ENCODE assay signal across 8 mouse cellular contexts in the genomic region with DNA sequence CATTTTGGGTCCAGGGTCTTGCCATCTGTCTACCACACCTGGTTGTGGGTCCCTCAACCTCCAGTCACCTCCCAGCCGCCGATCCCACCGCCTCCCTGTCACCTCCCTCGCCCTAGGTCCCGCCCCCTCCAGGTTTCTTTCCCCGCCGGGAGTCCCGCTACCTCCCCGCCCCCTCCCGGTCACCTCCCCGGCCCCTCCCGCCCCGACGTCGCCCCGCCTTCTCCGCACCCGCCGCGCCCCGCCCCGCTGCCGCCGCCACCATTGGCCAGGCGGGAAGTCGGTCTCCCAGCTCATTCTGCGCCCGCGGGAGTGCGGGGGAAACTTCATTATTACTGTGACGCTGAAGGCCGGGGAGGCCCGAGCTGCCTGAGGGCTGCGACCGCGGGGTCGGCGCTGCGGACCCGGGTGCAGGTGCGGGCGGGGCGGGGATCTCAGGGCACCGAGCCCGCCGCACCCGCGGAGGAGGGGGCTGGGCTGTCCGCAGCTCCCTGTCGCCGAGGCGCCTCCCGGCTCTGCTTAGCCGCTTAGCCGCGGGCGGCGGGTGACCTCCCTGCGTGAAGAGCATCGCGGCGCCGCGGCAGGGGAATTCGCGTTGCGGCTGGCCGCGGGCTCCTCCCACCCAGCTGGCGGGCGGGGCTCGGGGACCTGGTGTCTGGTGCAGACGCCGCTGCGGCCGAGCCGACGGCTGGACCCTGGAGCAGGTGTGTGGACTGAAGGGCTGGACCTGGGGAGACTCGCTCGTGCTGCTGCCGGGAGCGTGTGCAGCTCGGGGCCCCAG. TPM values are rescaled to one million over a fixed set of nuclear protein-coding genes. Genes with fewer than 3 reads are reported as not detected.
DNase-seq lines count a peak whose midpoint lies in the region; ATAC-seq and TF ChIP-seq lines count a peak whose summit lies in the region.

Gene Herc3, plus strand, starts transcription at position 234 of the 778 bp plus-strand sequence.

- 1% methylated on average over 78 of the region's 83 CpGs for WGBS in intestine, postnatal 0 days
- under 1% methylated on average over 56 of the region's 83 CpGs for WGBS in limb, embryonic 13.5 days
- under 1% methylated on average over 74 of the region's 83 CpGs for WGBS in midbrain, embryonic 15.5 days

- peak within 1 kb of the TSS; percentile 84 for H3K4me2 ChIP-seq in intestine, postnatal 0 days (replicated peaks; ENCODE audit: low read depth)
- peak within 1 kb of the TSS; percentile 85 for H3K4me2 ChIP-seq in limb, embryonic 13.5 days (replicated peaks)
- H3K4me2 ChIP-seq in midbrain, embryonic 15.5 days, result peak within 1 kb of the TSS; percentile 82

- ATAC-seq in intestine, postnatal 0 days, result peak; percentile 94
- peak; percentile 85 for ATAC-seq in limb, embryonic 13.5 days (ENCODE audit: low FRiP score, low read depth)
- ATAC-seq in midbrain, embryonic 15.5 days (replicated peaks), result peak; percentile 92

- TF ChIP-seq CTCF in intestine, postnatal 0 days (IDR thresholded peaks at IDR 0.05; ENCODE audit: low read depth), result no peak

- peak; percentile 68 for DNase-seq in layer of hippocampus, adult 11-12 months (ENCODE audit: low spot score)
- no peak for DNase-seq in layer of hippocampus, adult 9-10 months (ENCODE audit: low spot score)
- peak; percentile 79 for DNase-seq in embryo, embryonic 9.5 days (ENCODE audit: extremely low spot score)
- no peak for DNase-seq in gonadal fat pad, adult 2 months (ENCODE audit: low read depth)
- peak; percentile 61 to 71 for DNase-seq in spleen, postnatal 10 days (ENCODE audit: low spot score in 2 of 2)

- no peaks in the 10 kb centered on the region for H3K9me3 ChIP-seq in intestine, postnatal 0 days (ENCODE audit: control insufficient read depth)
- H3K9me3 ChIP-seq in limb, embryonic 13.5 days, result no peaks in the 10 kb centered on the region
- no peaks in the 10 kb centered on the region for H3K9me3 ChIP-seq in midbrain, embryonic 15.5 days

- peak within 1 kb of the TSS; percentile 96 for H3K27ac ChIP-seq in intestine, postnatal 0 days (ENCODE audit: low read depth, low read length)
- peak within 1 kb of the TSS; percentile 65 for H3K27ac ChIP-seq in limb, embryonic 13.5 days
- H3K27ac ChIP-seq in midbrain, embryonic 15.5 days, result peak within 1 kb of the TSS; percentile 89

- peak within 1 kb of the TSS; percentile 73 for H3K9ac ChIP-seq in intestine, postnatal 0 days (ENCODE audit: low read depth, low read length)
- H3K9ac ChIP-seq in limb, embryonic 13.5 days, result peak within 1 kb of the TSS; percentile 74
- H3K9ac ChIP-seq in midbrain, embryonic 15.5 days, result peak within 1 kb of the TSS; percentile 80

- H3K36me3 ChIP-seq in intestine, postnatal 0 days (ENCODE audit: control insufficient read depth, insufficient read depth), result no peaks in the 10 kb centered on the region
- no peaks in the 10 kb centered on the region for H3K36me3 ChIP-seq in limb, embryonic 13.5 days
- no peaks in the 10 kb centered on the region for H3K36me3 ChIP-seq in midbrain, embryonic 15.5 days (replicated peaks)

- H3K27me3 ChIP-seq in intestine, postnatal 0 days (replicated peaks; ENCODE audit: control insufficient read depth, insufficient read depth, low read length), result no peaks in the 10 kb centered on the region
- H3K27me3 ChIP-seq in limb, embryonic 13.5 days, result no peaks in the 10 kb centered on the region
- no peaks in the 10 kb centered on the region for H3K27me3 ChIP-seq in midbrain, embryonic 15.5 days (replicated peaks)

- 0 out of 2 replicates have a peak, but pooled peaks cover 2% of the 10 kb centered on the region for H3K4me1 ChIP-seq in intestine, postnatal 0 days (replicated peaks; ENCODE audit: control insufficient read depth, insufficient read depth, low read length)
- H3K4me1 ChIP-seq in limb, embryonic 13.5 days, result peaks cover 13% of the 10 kb centered on the region; the same call in 1 of the 2 replicates
- H3K4me1 ChIP-seq in midbrain, embryonic 15.5 days, result peaks cover 21% of the 10 kb centered on the region

- peak within 1 kb of the TSS; percentile 87 for H3K4me3 ChIP-seq in intestine, postnatal 0 days (ENCODE audit: low read depth, low read length)
- peak within 1 kb of the TSS; percentile 85 for H3K4me3 ChIP-seq in limb, embryonic 13.5 days
- peak within 1 kb of the TSS; percentile 86 for H3K4me3 ChIP-seq in midbrain, embryonic 15.5 days

RNA-seq across cellular contexts. Expression of gene Herc3, which starts in this region (rescaled TPM):
- polyA plus RNA-seq in gonadal fat pad, adult 2 months (2012; rRNA removed), result 19.4 and 22.1 TPM in 2 replicates
- 14.3 and 18.7 TPM in 2 replicates for polyA plus RNA-seq in intestine, postnatal 0 days (2015; fragmentation: Nextera tagmentation; extraction: Ambion mirVana)
- 7.5 and 8.1 TPM in 2 replicates for polyA plus RNA-seq in limb, embryonic 13.5 days (2015; fragmentation: Nextera tagmentation; extraction: Ambion mirVana)
- polyA plus RNA-seq in midbrain, embryonic 15.5 days (2015; fragmentation: Nextera tagmentation; extraction: Ambion mirVana), result 28.4 and 31.3 TPM in 2 replicates

Comparison
In these comparisons a context has a peak if more than half of its experiments do, and no peak if none do; other contexts are left out.
1. DNase-seq: peak in layer of hippocampus, adult 11-12 months (single experiment), embryo, embryonic 9.5 days (single experiment) and spleen, postnatal 10 days (2 of 2); none in layer of hippocampus, adult 9-10 months (single experiment) and gonadal fat pad, adult 2 months (single experiment).
2. Peak in every context shown above with its lines, with median percentiles within 50 percentile points of each other: ATAC-seq, H3K27ac ChIP-seq, H3K4me2 ChIP-seq, H3K4me3 ChIP-seq and H3K9ac ChIP-seq.